Mouse (Mus musculus) gastrocnemius, postnatal 14 days (tissue): ENCODE measurements around the gene Car10. TPM values are rescaled to one million over a fixed set of nuclear protein-coding genes. Genes with fewer than 3 reads are reported as not detected.

Source experiments
- DNase-seq: peaks from one replicate; pipeline ENCODE4 v3.0.0; 2021; ENCODE audit warnings: mixed read lengths
- intact Hi-C: fragments of 180-260 bp; cut with DNase I; formaldehyde crosslinking; loops from one replicate; pipeline ENCODE4 v1.15.1; 2025; ENCODE audit warnings: low total_unique reads
- total RNA-seq, 2 experiments: library from RNA; stranded (reverse); gene quantifications; 2 replicates each; pipeline ENCODE4 v1.2.3; 2021

Car10 gene
- total RNA-seq, 2 experiments from 2014 or later, result 0.33 TPM; not detected in 1

GRCm38 (mm10) chr11:93640954-93641353, 543.1 kb downstream of the Car10 start:
- intact Hi-C loops, result no loop called here

DNA sequence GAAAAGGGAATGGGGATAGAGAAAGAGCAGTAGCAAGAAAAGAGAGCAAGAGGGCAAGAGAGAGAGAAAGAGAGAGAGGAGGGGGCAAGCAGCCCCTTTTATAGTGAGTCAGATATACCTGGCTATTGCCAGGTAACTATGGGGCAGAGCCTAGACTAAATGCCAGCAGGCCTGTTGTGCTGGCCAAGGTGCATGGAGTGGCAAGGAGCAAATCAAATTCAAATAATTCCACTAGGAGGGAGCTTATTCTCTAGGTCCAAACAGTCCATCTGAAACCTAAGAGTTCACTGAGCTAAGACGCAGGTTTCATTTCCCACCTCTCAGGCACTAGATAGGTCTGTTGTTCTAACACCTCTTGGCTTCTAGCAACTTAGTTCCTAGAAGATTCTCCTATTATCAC, 544.5 kb downstream of the Car10 start:
- intact Hi-C loops, result no loop called here

More at GRCm38 (mm10) chr11:93640954-93641353, 543.1 kb downstream of the Car10 start:
- no peak for DNase-seq

GRCm38 (mm10) chr11:93643006-93643405, 545.2 kb downstream of the Car10 start:
- intact Hi-C loops, result no loop called here
- no peak for DNase-seq

More for the DNA sequence above, 544.5 kb downstream of the Car10 start:
- DNase-seq, result no peak

- no peak for DNase-seq
- intact Hi-C loops, result no loop called here
Measured at GRCm38 (mm10) chr11:93643436-93643835, 545.6 kb downstream of the Car10 start.

- intact Hi-C loops, result no loop called here
- no peak for DNase-seq
Measured at GRCm38 (mm10) chr11:93646216-93646615, 548.4 kb downstream of the Car10 start.
